Mouse (Mus musculus): ENCODE measurements around the gene Wsb1. TPM values are rescaled to one million over a fixed set of nuclear protein-coding genes. Genes with fewer than 3 reads are reported as not detected.
A peak's percentile ranks its signal among the peaks of the same experiment; 100 is the strongest.
"Not testable (repeated sequence)": the region's sequence is repeated elsewhere in the genome, so short reads cannot be mapped to it uniquely, and the experiment has no call there.

Gene Wsb1
- total and polyA plus RNA-seq, 3 experiments, result 11.3 to 19.0 (median 16.3) TPM

DNA sequence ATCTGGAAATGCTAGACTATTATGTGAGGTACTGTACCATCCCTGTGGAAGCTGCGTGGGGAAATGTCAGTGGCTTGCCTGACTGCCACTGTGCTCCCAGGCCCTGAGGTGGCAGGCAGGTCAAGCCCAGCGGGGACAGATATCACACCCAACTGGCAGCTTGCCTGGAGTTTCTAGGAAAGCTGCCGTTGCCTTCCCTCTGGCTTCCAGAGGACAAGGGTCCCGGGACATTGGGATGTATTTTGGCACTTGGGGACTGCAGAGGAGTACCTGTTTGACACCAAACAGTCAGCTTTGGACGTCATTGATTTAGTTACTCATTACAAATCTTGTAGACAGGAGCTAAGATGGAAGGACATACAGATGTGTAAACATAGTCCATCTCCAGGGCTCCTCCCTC is 26.9 kb upstream of the Wsb1 start:
- Histone ChIP-seq H3K27ac (no peak overlapping the region), H3K4me1 (ENCODE audit: control insufficient read depth, insufficient read depth, low read length) (peaks cover 16% of the 10 kb centered on the region), H3K9ac (ENCODE audit: low read depth, low read length) (no peak overlapping the region), H3K27me3 (ENCODE audit: control insufficient read depth, insufficient read depth, low read length) (no peaks in the 10 kb centered on the region), H3K36me3 (ENCODE audit: control insufficient read depth, insufficient read depth, low read length) (no peaks in the 10 kb centered on the region), H3K4me3 (no peak overlapping the region), H3K79me2 (replicated peaks; ENCODE audit: control insufficient read depth, insufficient read depth, low read length) (no peaks in the 10 kb centered on the region)
- DNase-seq, result peak; percentile 56 to 58
- intact Hi-C loops (cut with DNase I), result no loop called here
- TF ChIP-seq EP300 (IDR thresholded peaks at IDR 0.05; ENCODE audit: insufficient read depth, low read depth, low read length) (no peak), POLR2A (IDR thresholded peaks at IDR 0.05; ENCODE audit: insufficient read depth, low read depth, low read length) (no peak), CTCF (IDR thresholded peaks at IDR 0.05) (no peak)
- WGBS, result 19% methylated on average over 5 of the region's 5 CpGs

DNA sequence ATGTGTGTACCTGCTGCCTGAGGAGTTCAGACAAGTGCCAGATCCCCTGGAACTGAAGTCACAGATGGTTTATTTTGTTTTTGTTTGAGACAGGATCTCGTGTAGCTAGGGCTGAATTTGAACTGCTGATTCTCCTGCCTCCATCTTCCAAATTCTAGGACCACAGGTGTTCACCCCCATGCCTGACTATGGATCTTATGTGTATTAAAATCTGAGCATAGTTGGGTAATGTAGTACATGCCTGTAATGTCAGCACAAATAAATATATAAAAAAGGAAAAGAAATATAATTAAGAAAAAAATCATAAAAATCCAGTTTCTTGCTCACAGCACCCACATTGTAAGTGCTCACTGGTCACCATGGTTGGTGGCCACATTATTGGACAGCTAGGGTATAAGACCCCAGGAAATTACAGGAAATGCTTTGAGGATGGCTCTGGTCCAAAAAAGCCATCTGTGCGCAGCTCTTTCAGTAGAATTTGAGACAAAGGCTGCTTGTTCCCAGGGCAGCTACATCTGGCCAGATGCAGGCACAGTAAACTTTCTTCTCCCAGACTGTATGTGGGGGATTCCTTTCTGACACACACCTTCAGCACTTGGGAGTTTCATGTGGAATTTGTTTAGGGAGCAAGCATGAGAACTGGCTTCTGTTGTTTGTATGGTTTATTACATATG is 25.4 kb upstream of the Wsb1 start:
- TF ChIP-seq POLR2A (IDR thresholded peaks at IDR 0.05; ENCODE audit: insufficient read depth, low read depth, low read length) (no peak), CTCF (IDR thresholded peaks at IDR 0.05) (no peak), EP300 (IDR thresholded peaks at IDR 0.05; ENCODE audit: insufficient read depth, low read depth, low read length) (no peak)
- 32% methylated on average over 2 of the region's 2 CpGs for WGBS
- no peak for DNase-seq
- no peaks in the 10 kb centered on the region for H3K36me3 ChIP-seq (ENCODE audit: control insufficient read depth, insufficient read depth, low read length)
- H3K27ac ChIP-seq, result peak overlapping the region; percentile 43
- no peak overlapping the region for H3K4me3 ChIP-seq
- H3K79me2 ChIP-seq (replicated peaks; ENCODE audit: control insufficient read depth, insufficient read depth, low read length), result no peaks in the 10 kb centered on the region
- no peak overlapping the region for H3K9ac ChIP-seq (ENCODE audit: low read depth, low read length)
- peaks cover 14% of the 10 kb centered on the region for H3K4me1 ChIP-seq (ENCODE audit: control insufficient read depth, insufficient read depth, low read length)
- intact Hi-C loops (cut with DNase I), result no loop called here
- H3K27me3 ChIP-seq (ENCODE audit: control insufficient read depth, insufficient read depth, low read length), result no peaks in the 10 kb centered on the region

DNA sequence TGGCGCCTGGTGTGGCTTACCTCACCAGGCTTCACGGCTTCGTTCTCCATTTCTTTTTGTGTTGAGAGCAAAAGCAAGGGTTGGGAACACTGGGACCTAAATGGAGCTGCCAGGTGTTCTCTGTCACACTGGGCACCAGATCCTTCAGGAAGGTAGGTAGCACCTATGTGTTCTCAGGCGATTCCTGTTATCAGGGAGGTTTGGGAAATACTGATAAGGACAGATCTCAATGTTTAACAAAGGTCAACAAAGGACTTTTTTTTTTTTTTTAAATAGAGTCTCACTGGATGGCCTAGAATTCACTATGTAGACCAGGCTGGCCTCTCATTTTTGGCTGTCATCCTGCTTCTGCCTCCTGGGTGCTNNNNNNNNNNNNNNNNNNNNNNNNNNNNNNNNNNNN is 19.3 kb upstream of the Wsb1 start:
- Histone ChIP-seq H3K27ac (no peak overlapping the region), H3K79me2 (replicated peaks; ENCODE audit: control insufficient read depth, insufficient read depth, low read length) (no peaks in the 10 kb centered on the region), H3K27me3 (ENCODE audit: control insufficient read depth, insufficient read depth, low read length) (no peaks in the 10 kb centered on the region), H3K4me3 (no peak overlapping the region), H3K4me1 (ENCODE audit: control insufficient read depth, insufficient read depth, low read length) (peaks cover 5% of the 10 kb centered on the region), H3K9ac (ENCODE audit: low read depth, low read length) (no peak overlapping the region), H3K36me3 (ENCODE audit: control insufficient read depth, insufficient read depth, low read length) (no peaks in the 10 kb centered on the region)
- DNase-seq, result no peak
- 85% methylated on average over 4 of the region's 4 CpGs for WGBS
- no peak for TF ChIP-seq EP300 (IDR thresholded peaks at IDR 0.05; ENCODE audit: insufficient read depth, low read depth, low read length)
- no peak for TF ChIP-seq POLR2A (IDR thresholded peaks at IDR 0.05; ENCODE audit: insufficient read depth, low read depth, low read length)
- TF ChIP-seq CTCF (IDR thresholded peaks at IDR 0.05), result no peak
- intact Hi-C loops (cut with DNase I), result no loop called here

DNA sequence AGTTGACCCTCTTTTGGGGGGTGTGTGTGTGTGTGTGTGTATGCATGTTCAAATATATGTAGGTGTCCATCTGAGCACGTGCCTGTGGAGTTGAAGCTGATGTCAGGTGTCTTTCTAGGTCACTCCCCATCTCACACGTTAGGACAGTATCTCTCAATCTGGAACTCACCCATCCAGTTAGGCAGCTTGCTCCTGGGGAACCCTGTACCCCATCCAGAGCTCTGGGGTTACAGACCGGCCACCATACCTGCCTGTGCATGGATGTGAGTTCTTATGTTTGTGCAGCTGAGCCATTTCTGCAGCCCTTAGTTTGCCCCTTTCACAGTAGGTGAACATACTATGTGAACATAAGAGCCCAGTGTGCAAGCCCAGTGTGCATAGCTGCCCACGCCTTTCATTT is 18.6 kb upstream of the Wsb1 start:
- H3K36me3 ChIP-seq (ENCODE audit: control insufficient read depth, insufficient read depth, low read length), result no peaks in the 10 kb centered on the region
- no peaks in the 10 kb centered on the region for H3K79me2 ChIP-seq (replicated peaks; ENCODE audit: control insufficient read depth, insufficient read depth, low read length)
- H3K27me3 ChIP-seq (ENCODE audit: control insufficient read depth, insufficient read depth, low read length), result no peaks in the 10 kb centered on the region
- WGBS, result 83% methylated on average over 4 of the region's 4 CpGs
- H3K9ac ChIP-seq (ENCODE audit: low read depth, low read length), result no peak overlapping the region
- intact Hi-C loops (cut with DNase I), result no loop called here
- no peak overlapping the region for H3K27ac ChIP-seq
- TF ChIP-seq POLR2A (IDR thresholded peaks at IDR 0.05; ENCODE audit: insufficient read depth, low read depth, low read length) (no peak), EP300 (IDR thresholded peaks at IDR 0.05; ENCODE audit: insufficient read depth, low read depth, low read length) (no peak), CTCF (IDR thresholded peaks at IDR 0.05) (no peak)
- no peak overlapping the region for H3K4me3 ChIP-seq
- H3K4me1 ChIP-seq (ENCODE audit: control insufficient read depth, insufficient read depth, low read length), result peaks cover 3% of the 10 kb centered on the region
- DNase-seq, result no peak

DNA sequence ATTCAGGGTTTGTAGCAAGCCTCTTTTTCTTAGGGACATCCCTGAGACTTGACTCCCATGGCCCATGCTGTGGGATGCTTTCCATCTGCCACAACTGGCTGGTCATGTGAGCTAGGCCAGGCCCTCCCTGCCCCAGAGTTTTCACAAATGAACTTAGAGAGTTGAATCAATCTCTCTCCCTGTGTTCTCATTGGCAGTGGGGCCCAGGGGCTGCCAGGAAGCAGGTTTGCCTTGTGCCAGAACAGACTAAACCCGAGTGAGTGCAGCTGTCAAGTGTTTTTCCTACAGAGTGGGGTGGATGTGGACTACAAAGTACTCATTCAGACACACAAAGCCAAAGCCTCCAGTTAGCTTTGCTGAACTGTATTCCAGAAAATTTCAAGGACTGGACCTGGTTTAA is 12.7 kb upstream of the Wsb1 start:
- peak overlapping the region; percentile 26 for H3K27ac ChIP-seq
- TF ChIP-seq POLR2A (IDR thresholded peaks at IDR 0.05; ENCODE audit: insufficient read depth, low read depth, low read length), result no peak
- TF ChIP-seq EP300 (IDR thresholded peaks at IDR 0.05; ENCODE audit: insufficient read depth, low read depth, low read length), result no peak
- TF ChIP-seq CTCF (IDR thresholded peaks at IDR 0.05), result no peak
- no peaks in the 10 kb centered on the region for H3K79me2 ChIP-seq (replicated peaks; ENCODE audit: control insufficient read depth, insufficient read depth, low read length)
- H3K36me3 ChIP-seq (ENCODE audit: control insufficient read depth, insufficient read depth, low read length), result no peaks in the 10 kb centered on the region
- no peaks in the 10 kb centered on the region for H3K27me3 ChIP-seq (ENCODE audit: control insufficient read depth, insufficient read depth, low read length)
- 40% methylated on average over 1 of the region's 1 CpGs for WGBS
- H3K4me3 ChIP-seq, result no peak overlapping the region
- DNase-seq, result peak; percentile 41 to 56
- peaks cover 3% of the 10 kb centered on the region for H3K4me1 ChIP-seq (ENCODE audit: control insufficient read depth, insufficient read depth, low read length)
- intact Hi-C loops (cut with DNase I), result no loop called here
- H3K9ac ChIP-seq (ENCODE audit: low read depth, low read length), result no peak overlapping the region

DNA sequence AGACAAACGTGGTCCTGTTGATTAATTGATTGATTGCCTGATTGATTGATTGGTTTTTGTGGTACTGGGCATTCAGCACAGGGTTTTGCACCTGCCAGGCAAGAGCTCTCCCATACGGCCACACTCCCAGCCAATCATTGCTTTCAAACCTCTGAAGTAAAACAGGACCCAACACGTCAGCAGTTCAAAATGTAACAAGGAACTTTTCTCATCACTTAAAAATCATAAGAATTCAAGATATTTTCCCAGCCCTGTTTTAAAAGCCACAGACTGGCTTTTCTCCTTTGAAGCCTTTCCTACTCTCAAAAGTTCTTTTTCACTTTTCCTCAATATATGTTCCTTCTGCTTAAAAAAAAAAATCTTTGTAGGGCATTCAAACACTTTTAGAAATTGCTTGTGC is 9.9 kb upstream of the Wsb1 start:
- TF ChIP-seq CTCF (IDR thresholded peaks at IDR 0.05), result no peak
- no peak for TF ChIP-seq EP300 (IDR thresholded peaks at IDR 0.05; ENCODE audit: insufficient read depth, low read depth, low read length)
- TF ChIP-seq POLR2A (IDR thresholded peaks at IDR 0.05; ENCODE audit: insufficient read depth, low read depth, low read length), result no peak
- Histone ChIP-seq H3K27me3 (ENCODE audit: control insufficient read depth, insufficient read depth, low read length) (no peaks in the 10 kb centered on the region), H3K4me1 (ENCODE audit: control insufficient read depth, insufficient read depth, low read length) (peaks cover 3% of the 10 kb centered on the region), H3K9ac (ENCODE audit: low read depth, low read length) (no peak overlapping the region), H3K4me3 (no peak overlapping the region), H3K27ac (no peak overlapping the region), H3K79me2 (replicated peaks; ENCODE audit: control insufficient read depth, insufficient read depth, low read length) (no peaks in the 10 kb centered on the region), H3K36me3 (ENCODE audit: control insufficient read depth, insufficient read depth, low read length) (no peaks in the 10 kb centered on the region)
- DNase-seq, result no peak
- intact Hi-C loops (cut with DNase I), result no loop called here
- 72% methylated on average over 3 of the region's 3 CpGs for WGBS

DNA sequence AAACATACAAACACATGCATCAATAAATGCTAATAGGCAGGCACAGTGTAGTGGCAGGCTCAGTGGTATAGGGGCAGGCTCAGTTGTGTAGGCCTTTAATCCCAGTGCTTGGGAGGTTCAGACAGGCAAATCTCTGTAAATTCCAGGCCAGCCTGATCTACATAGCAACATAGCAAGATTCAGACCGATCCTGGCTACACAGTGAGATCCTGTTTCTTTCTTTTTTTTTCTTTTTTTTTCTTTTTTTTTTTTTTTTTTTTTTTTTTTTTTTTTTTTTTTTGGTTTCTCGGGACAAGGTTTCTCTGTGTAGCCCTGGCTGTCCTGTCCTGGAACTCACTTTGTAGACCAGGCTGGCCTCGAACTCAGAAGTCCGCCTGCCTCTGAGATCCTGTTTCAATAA is 5.7 kb upstream of the Wsb1 start:
- H3K79me2 ChIP-seq (replicated peaks; ENCODE audit: control insufficient read depth, insufficient read depth, low read length); intact Hi-C loops (cut with DNase I); H3K27ac ChIP-seq; H3K36me3 ChIP-seq (ENCODE audit: control insufficient read depth, insufficient read depth, low read length); H3K4me1 ChIP-seq (ENCODE audit: control insufficient read depth, insufficient read depth, low read length); H3K9ac ChIP-seq (ENCODE audit: low read depth, low read length); H3K27me3 ChIP-seq (ENCODE audit: control insufficient read depth, insufficient read depth, low read length); H3K4me3 ChIP-seq: not testable (repeated sequence)
- 90% methylated on average over 4 of the region's 4 CpGs for WGBS
- peak in 1 of 2 experiments; percentile 4 for DNase-seq
